In the genomic region with DNA sequence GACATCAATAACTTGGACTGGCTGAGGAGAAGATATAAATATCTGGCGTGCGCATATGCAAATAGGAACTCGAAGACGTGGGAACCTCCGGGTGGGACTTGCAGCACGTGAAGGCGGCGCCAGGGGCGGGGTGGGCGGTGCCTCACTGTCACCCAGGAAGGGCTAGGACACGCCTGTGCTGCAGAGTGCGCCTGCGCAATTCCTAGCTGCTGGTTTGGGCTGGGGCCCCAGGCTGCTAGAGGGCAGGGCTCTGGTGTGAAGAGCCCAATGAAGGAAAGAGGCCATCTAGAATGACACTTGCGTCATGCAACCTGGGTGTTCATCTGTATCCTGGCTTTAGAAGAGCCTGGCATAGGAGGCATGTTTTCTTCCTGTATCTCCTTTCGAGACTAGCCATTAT, we compare ENCODE assay signal across 8 mouse cellular contexts.
DNase-seq lines count a peak whose midpoint lies in the region; ATAC-seq and TF ChIP-seq lines count a peak whose summit lies in the region.

No protein-coding gene starts in this region.

- H3K9me3 ChIP-seq in ES-E14 (ENCODE audit: control insufficient read depth, insufficient read depth, low read depth, low read length) = no peaks in the 10 kb centered on the region
- H3K9me3 ChIP-seq in liver, postnatal 0 days (ENCODE audit: low read length) = no peaks in the 10 kb centered on the region

- no peaks in the 10 kb centered on the region for H3K27me3 ChIP-seq in liver, postnatal 0 days (ENCODE audit: insufficient read depth, low read length)
- no peaks in the 10 kb centered on the region; the same call in 1 of the 2 replicates for H3K27me3 ChIP-seq in thymus, adult 2 months (ENCODE audit: control insufficient read depth, insufficient read depth, low read length)

- TF ChIP-seq POLR2A in olfactory bulb, adult 2 months (IDR thresholded peaks at IDR 0.05; ENCODE audit: insufficient read depth, low read depth, low read length) = no peak
- no peak for TF ChIP-seq POLR2A in thymus, adult 2 months (IDR thresholded peaks at IDR 0.05; ENCODE audit: control insufficient read depth, extremely low read depth, insufficient read depth, low read length, poor library complexity)

- peak; percentile 69 for DNase-seq in ES-E14 (ENCODE audit: low read depth, low spot score)
- DNase-seq in cerebellum, adult 9-10 months = peak; percentile 98
- DNase-seq in frontal cortex, adult 2 months (ENCODE audit: extremely low spot score in 1 of 2, low spot score in 1 of 2) = peak; percentile 93 to 97
- DNase-seq in heart, postnatal 4 days = peak; percentile 92
- peak; percentile 93 to 95 for DNase-seq in layer of hippocampus, adult 2 months (ENCODE audit: low spot score in 2 of 2)
- DNase-seq in liver, postnatal 0 days = peak; percentile 76
- DNase-seq in thymus, adult 2 months = peak; percentile 35

- H3K4me3 ChIP-seq in ES-E14 (ENCODE audit: insufficient read depth in 1 of 2, low read depth in 1 of 2, low read length in 2 of 2, poor library complexity in 1 of 2, severe bottlenecking in 1 of 2) = no peak overlapping the region
- peak overlapping the region; percentile 51 for H3K4me3 ChIP-seq in layer of hippocampus, adult 2 months
- H3K4me3 ChIP-seq in liver, postnatal 0 days (ENCODE audit: low read depth, low read length) = no peak overlapping the region
- H3K4me3 ChIP-seq in olfactory bulb, adult 2 months (ENCODE audit: insufficient read depth, low read depth, low read length) = peak overlapping the region; percentile 24; the same call in 1 of the 2 replicates
- no peak overlapping the region for H3K4me3 ChIP-seq in thymus, adult 2 months (ENCODE audit: control insufficient read depth, insufficient read depth, low read length)

- H3K4me1 ChIP-seq in ES-E14 (ENCODE audit: control insufficient read depth in 2 of 2, insufficient read depth in 2 of 2, low read length in 2 of 2, poor library complexity in 1 of 2) = peaks cover 0 to 2% of the 10 kb centered on the region in 2 experiments; a peak in 1 of 4 replicates
- no peaks in the 10 kb centered on the region for H3K4me1 ChIP-seq in liver, postnatal 0 days (ENCODE audit: insufficient read depth)
- peaks cover 28% of the 10 kb centered on the region for H3K4me1 ChIP-seq in olfactory bulb, adult 2 months (ENCODE audit: control insufficient read depth, insufficient read depth, low read length)
- no peaks in the 10 kb centered on the region for H3K4me1 ChIP-seq in thymus, adult 2 months (replicated peaks; ENCODE audit: control insufficient read depth, insufficient read depth, low read length)

- peak overlapping the region; percentile 34 for H3K4me2 ChIP-seq in liver, postnatal 0 days (ENCODE audit: low read depth, low read length)

- peak; percentile 23; the same call in 1 of the 2 replicates for TF ChIP-seq CTCF in layer of hippocampus, adult 2 months (conservative IDR thresholded peaks at IDR 0.05)
- TF ChIP-seq CTCF in liver, postnatal 0 days (IDR thresholded peaks at IDR 0.05; ENCODE audit: low read depth) = no peak
- no peak for TF ChIP-seq CTCF in olfactory bulb, adult 2 months (IDR thresholded peaks at IDR 0.05; ENCODE audit: insufficient read depth, low read depth, low read length)
- TF ChIP-seq CTCF in thymus, adult 2 months (IDR thresholded peaks at IDR 0.05; ENCODE audit: borderline replicate concordance, control insufficient read depth, extremely low read depth, insufficient read depth, low read length, poor library complexity) = no peak

- in situ Hi-C loops in ES-E14 (cut with MboI; ENCODE audit: low sequenced_read_pairs in 2 of 2, unreplicated experiment in 2 of 2) = no loop called here

- no peak overlapping the region for H3K27ac ChIP-seq in ES-E14 (ENCODE audit: insufficient read depth, low read depth, low read length, poor library complexity, severe bottlenecking)
- H3K27ac ChIP-seq in layer of hippocampus, adult 2 months = peak overlapping the region; percentile 63
- H3K27ac ChIP-seq in liver, postnatal 0 days (ENCODE audit: low read depth) = no peak overlapping the region
- no peak overlapping the region for H3K27ac ChIP-seq in olfactory bulb, adult 2 months (ENCODE audit: insufficient read depth, low read depth, low read length)
- no peak overlapping the region for H3K27ac ChIP-seq in thymus, adult 2 months (ENCODE audit: control insufficient read depth, insufficient read depth, low read length)

- no peak overlapping the region for H3K9ac ChIP-seq in ES-E14 (ENCODE audit: insufficient read depth, low read depth, low read length, poor library complexity, severe bottlenecking)
- H3K9ac ChIP-seq in liver, postnatal 0 days (replicated peaks) = no peak overlapping the region

- ATAC-seq in liver, postnatal 0 days = peak; percentile 74

- TF ChIP-seq EP300 in liver, postnatal 0 days (IDR thresholded peaks at IDR 0.05; ENCODE audit: low read depth) = no peak

- H3K36me3 ChIP-seq in ES-E14 (ENCODE audit: control insufficient read depth, insufficient read depth, low read length, poor library complexity, severe bottlenecking) = no peaks in the 10 kb centered on the region
- H3K36me3 ChIP-seq in liver, postnatal 0 days (replicated peaks; ENCODE audit: insufficient read depth, low read length) = no peaks in the 10 kb centered on the region
- no peaks in the 10 kb centered on the region for H3K36me3 ChIP-seq in thymus, adult 2 months (ENCODE audit: control insufficient read depth, insufficient read depth, low read length)

- WGBS in liver, postnatal 0 days (ENCODE audit: insufficient replicate concordance) = 12% methylated on average over 15 of the region's 15 CpGs
- WGBS in olfactory bulb, adult 2 months = 8% methylated on average over 15 of the region's 15 CpGs
- WGBS in thymus, adult 2 months = 16% methylated on average over 15 of the region's 15 CpGs

TF ChIP-seq in ES-E14, 5 proteins besides CTCF, POLR2A, EP300 and RAD21:
- TF ChIP-seq ZC3H11A (IDR thresholded peaks at IDR 0.05; ENCODE audit: borderline replicate concordance, low read depth, low read length) = no peak
- TF ChIP-seq HCFC1 (IDR thresholded peaks at IDR 0.05; ENCODE audit: borderline replicate concordance, insufficient read depth, low read length) = no peak
- no peak for TF ChIP-seq ZNF384 (IDR thresholded peaks at IDR 0.05; ENCODE audit: low read depth, low read length)
- TF ChIP-seq MAFK (IDR thresholded peaks at IDR 0.05; ENCODE audit: insufficient read depth, low read depth, low read length) = no peak
- TF ChIP-seq CHD2 (IDR thresholded peaks at IDR 0.05; ENCODE audit: low read depth, low read length) = no peak

Comparison
In these comparisons a context has a peak if more than half of its experiments do, and no peak if none do; other contexts are left out.
1. DNase-seq: peak in every context shown above with its lines; median percentile 98 in cerebellum, adult 9-10 months; 95 in frontal cortex, adult 2 months; 94 in layer of hippocampus, adult 2 months; 92 in heart, postnatal 4 days; 76 in liver, postnatal 0 days; 69 in ES-E14; 35 in thymus, adult 2 months.
2. H3K4me3 ChIP-seq: peak in layer of hippocampus, adult 2 months (single experiment) and olfactory bulb, adult 2 months (single experiment); none in ES-E14 (0 of 2), liver, postnatal 0 days (single experiment) and thymus, adult 2 months (single experiment).